Mouse (Mus musculus) lung, postnatal 4 days (tissue): ENCODE measurements around the gene Tmem56.

ENCODE experiments used
- DNase-seq, 2 experiments: peaks; one replicate each; pipeline ENCODE4 v3.0.0; 2021

The Tmem56 gene

DNA sequence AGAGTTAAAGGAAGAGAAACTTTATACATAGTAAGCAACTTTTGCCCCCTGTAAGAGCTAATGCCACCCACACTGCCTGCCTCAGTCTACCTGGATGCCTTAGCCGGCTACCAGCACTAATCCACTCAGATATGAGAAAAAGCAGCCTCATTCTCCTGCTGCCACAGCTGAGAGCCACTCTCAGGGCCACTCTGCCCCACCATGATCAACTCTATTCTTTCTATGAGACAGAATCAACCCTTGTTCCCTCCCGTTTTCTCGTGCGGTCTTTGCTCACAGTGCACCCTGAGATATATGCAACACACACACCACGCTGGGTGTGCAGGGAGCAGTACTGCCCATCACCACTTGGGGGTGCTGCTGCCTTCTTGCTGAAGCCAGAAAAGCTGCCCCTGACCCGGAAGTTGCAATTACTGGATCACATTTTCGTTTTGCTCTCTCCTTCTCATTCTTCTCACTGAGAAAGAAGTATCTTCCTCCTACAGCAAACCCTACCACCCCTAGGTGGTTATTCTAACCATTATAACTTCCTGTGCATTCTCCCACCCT is 119.6 kb downstream of the Tmem56 start:
- peak; percentile 54 to 76 for DNase-seq

DNA sequence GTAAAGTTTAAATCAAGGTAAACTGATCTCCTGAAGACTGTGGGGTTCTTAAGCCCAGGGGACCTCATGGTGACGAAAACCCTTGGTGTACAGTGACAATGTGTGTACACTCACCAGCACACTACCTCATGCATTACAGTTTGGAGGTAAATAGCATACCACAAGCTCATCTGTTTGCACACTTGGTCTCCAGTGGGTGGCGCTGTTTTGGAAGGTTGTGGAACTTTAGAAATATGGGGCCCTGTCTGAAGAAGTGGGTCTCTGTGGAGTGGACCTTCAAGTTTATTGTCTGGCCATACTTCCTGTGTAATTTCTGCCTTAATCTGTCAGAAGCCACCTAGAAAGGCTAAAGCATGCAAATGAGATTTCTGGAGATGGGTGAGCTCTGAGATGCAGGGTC is 121.2 kb downstream of the Tmem56 start:
- DNase-seq, result no peak

DNA sequence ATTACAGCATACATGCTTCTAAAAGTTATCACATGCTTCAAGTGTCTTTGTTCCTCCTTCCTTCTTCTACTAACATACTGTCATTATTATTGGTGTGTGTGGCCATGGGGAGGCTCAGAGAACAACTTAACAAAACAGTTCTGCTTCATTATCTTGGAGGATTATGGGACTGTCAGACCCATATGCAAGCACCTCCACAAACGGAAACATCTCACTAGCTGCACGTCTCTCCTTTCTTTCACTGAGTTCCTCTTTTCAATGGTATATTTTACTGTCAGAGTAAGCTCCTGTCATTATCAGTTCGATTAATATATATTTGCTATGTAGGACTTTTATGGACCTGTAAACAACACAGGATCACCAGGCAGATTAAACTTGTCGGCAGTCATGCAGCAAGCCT is 122.5 kb downstream of the Tmem56 start:
- DNase-seq, result no peak

DNA sequence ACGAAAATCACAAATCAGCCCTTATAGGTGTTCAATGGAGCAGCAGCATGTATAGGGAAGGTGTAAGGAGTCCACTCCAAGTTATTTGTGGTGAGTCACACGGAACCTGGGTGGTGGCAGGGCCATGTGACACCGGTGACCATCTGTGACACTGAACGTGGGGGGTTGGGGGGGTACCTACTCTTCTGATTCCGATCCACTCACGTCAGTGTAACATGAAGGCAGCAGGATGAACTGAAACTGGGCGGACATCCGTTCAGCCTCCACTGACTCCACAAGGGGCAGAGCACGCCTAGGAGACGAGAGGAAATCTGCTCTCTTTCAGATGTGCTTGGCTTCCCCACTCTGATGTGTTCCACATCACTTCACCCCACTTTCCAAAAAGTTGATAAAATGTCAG is 123.3 kb downstream of the Tmem56 start:
- DNase-seq, result no peak

DNA sequence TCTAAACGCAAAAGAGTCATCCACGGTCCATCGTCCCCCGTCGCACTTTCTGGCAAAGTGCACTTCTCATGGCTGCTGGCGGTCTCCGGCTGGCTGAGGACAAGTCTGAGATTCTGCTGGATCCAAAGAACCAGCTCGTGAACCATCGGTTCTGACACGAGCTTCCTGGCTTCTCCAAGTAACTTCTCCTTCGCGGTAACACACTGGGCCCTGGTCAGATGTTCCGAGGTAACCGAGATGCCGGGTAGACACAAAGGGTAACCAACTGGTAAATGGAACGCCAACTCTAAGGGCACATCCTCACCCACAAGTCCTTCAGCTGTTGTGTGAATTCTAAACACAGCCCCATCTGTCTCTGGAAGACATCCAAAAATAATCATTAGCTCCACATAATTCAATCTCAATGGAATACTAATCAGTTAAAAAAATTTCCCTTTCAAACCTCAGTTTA is 124.0 kb downstream of the Tmem56 start:
- no peak for DNase-seq

DNA sequence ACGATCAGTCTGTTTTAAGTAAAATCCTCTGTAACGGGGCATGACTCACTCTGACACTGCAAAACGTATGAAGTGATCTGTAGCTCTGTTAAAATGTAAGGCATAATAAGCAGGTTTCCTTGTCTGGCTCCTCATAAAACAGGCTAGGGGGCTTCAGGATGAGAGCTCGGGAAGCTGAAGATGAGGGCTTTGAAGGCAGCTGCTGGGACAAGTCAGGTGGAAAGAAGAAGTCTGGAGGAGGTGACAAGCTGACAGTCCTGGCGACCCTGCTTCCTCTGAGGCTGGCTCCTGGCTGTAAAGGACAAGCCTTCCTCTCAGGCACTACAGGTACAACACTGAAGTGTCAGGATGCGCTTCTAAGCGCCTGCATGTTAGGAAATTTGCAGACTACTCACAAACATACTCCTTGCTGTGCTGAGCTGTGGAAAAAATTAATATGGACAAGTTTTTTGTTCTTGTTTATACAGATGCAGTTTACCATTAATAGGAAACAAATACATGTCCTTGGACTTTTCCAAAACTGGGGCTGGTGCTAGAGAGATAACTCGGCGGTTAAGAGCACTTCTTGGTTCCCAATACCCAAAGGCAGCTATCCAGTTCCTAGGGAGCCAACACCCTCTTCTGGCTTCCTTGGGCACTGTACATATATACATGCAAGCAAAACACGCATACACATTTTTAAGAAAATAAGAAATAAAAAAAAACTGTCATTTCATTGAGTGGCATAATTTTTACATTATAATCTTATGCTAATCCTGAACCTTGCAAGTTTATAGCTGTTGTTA is 125.2 kb downstream of the Tmem56 start:
- no peak for DNase-seq

DNA sequence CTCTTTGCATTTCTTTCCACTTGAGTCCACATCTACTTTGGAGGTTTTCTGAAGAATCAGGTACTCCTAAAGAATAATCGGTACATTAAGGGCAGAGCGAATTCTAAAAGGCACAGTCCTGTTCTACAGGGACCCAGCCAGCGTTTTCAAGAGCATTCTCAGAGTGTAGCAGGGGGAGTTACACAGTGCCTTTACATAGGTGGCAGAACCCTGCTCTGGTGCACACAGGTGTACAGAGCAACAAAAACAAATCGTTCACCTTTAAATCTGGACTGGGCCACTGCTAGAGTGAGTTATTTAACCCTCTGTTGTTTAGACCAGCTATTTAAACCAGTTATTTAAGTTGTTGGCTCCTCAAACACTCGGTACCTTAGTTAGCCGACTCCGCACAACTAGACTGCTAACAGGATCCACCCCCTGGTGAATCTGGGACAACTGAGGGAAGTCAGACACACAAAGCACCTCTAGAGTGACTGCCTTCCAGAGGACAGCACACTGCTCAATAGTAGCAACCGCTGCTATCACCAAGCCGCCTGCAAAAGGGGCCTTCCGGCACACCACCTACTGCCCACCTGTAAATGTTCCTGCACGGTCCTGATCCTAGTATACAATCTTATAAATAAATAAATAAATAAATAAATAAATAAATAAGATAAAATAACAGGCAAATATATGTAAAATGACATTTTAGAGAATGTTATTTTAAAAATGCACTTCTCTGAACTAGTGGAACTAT is 126.3 kb downstream of the Tmem56 start:
- no peak for DNase-seq

DNA sequence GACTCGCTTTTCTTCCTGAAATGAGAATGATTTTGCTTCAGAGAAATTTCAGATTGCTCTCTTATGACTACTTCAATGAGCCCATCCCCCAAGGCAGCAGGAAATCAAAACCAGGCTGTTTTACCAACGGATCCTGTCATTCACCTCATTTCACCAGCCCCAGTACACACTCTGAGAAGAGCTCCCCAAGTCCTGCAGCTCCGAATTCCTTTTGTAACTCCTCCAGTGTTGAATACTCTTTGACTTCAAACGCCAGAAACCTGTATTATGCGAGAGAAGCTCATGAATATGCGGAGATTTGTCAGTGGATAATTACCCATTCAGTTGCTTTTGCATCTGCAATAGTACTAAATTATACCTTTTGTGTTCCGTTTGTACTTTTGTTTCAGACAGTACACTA is 126.9 kb downstream of the Tmem56 start:
- DNase-seq, result no peak
